Mouse (Mus musculus): ENCODE measurements around the gene Hmcn2. TPM values are rescaled to one million over a fixed set of nuclear protein-coding genes. Genes with fewer than 3 reads are reported as not detected.

Hmcn2 gene
- total and polyA plus RNA-seq, 3 experiments, result 1.0 to 5.7 (median 2.1) TPM

DNA sequence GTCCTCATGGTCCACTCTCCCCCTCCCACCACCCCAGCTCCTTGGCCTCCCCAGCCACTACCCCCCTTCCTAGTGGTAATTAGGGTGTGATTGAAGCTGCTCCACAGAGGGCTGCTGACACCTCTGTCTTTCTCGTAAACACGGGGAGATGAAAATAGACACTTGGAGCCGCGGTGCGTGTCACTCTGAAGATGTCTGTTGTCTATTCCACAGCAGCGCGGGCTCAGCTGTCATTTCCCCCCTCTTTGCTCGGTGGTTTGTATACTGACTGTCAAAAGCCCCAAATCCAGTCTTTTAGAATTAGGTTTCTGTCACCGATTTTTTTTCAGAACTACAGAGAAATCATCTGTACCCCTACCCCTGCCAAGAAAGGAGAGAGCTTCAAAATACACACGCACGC lies 191.3 kb downstream of the Hmcn2 start:
- DNase-seq (ENCODE audit: extremely low read depth), result no peak
- Histone ChIP-seq H3K4me2 (ENCODE audit: insufficient read depth, low read depth, poor library complexity, severe bottlenecking) (no peak overlapping the region), H3K27ac (ENCODE audit: insufficient read depth, low read depth) (no peak overlapping the region), H3K4me3 (replicated peaks in 1 of 3; ENCODE audit: low read depth in 2 of 3, low read length in 2 of 3, poor library complexity in 1 of 3) (no peak overlapping the region), H3K27me3 (replicated peaks) (no peaks in the 10 kb centered on the region), H3K79me2 (replicated peaks; ENCODE audit: control insufficient read depth, extremely low read depth, insufficient read depth, poor library complexity, severe bottlenecking) (no peaks in the 10 kb centered on the region), H3K4me1 (ENCODE audit: control insufficient read depth in 1 of 2, insufficient read depth in 2 of 2) (no peaks in the 10 kb centered on the region), H3K9ac (ENCODE audit: insufficient read depth, low read depth) (no peak overlapping the region), H3K36me3 (replicated peaks in 1 of 2; ENCODE audit: control insufficient read depth in 1 of 2, insufficient read depth in 1 of 2, low read length in 1 of 2) (peaks cover 12 to 85% of the 10 kb centered on the region in 2 experiments), H3K9me3 (replicated peaks; ENCODE audit: low read length) (no peaks in the 10 kb centered on the region)
- TF ChIP-seq CHD2 (IDR thresholded peaks at IDR 0.05; ENCODE audit: low read length), result no peak
- no peak for TF ChIP-seq IRF4 (IDR thresholded peaks at IDR 0.05; ENCODE audit: low read depth, low read length)
- no peak for TF ChIP-seq BHLHE40 (IDR thresholded peaks at IDR 0.05; ENCODE audit: low read depth, low read length)
- no peak for TF ChIP-seq HCFC1 (IDR thresholded peaks at IDR 0.05; ENCODE audit: low read depth, low read length)
- no peak for TF ChIP-seq ETS1 (conservative IDR thresholded peaks at IDR 0.05; ENCODE audit: low read depth, low read length)
- no peak for TF ChIP-seq USF1 (IDR thresholded peaks at IDR 0.05; ENCODE audit: low read depth, low read length)
- no peak for TF ChIP-seq EP300 (IDR thresholded peaks at IDR 0.05; ENCODE audit: low read length)
- TF ChIP-seq TCF12 (IDR thresholded peaks at IDR 0.05; ENCODE audit: low read depth, low read length), result no peak
- in situ Hi-C loops (cut with MboI; ENCODE audit: low pct_ligation_motif_present, low pct_unique_long_range_greater_than_20kb, low sequenced_read_pairs) (no loop called here), dilution Hi-C loops (cut with MboI; ENCODE audit: extremely low pct_ligation_motif_present, extremely low pct_unique_long_range_greater_than_20kb, low sequenced_read_pairs) (no loop called here)

- dilution Hi-C loops (cut with MboI; ENCODE audit: extremely low pct_ligation_motif_present, extremely low pct_unique_long_range_greater_than_20kb, low sequenced_read_pairs) (no loop called here), in situ Hi-C loops (cut with MboI; ENCODE audit: low pct_ligation_motif_present, low pct_unique_long_range_greater_than_20kb, low sequenced_read_pairs) (no loop called here)
- Histone ChIP-seq H3K36me3 (replicated peaks in 1 of 2; ENCODE audit: control insufficient read depth in 1 of 2, insufficient read depth in 1 of 2, low read length in 1 of 2) (peaks cover 13 to 86% of the 10 kb centered on the region in 2 experiments), H3K27ac (ENCODE audit: insufficient read depth, low read depth) (no peak overlapping the region), H3K4me2 (ENCODE audit: insufficient read depth, low read depth, poor library complexity, severe bottlenecking) (no peak overlapping the region), H3K9me3 (replicated peaks; ENCODE audit: low read length) (peaks cover 5% of the 10 kb centered on the region), H3K9ac (ENCODE audit: insufficient read depth, low read depth) (no peak overlapping the region), H3K4me3 (replicated peaks in 1 of 3; ENCODE audit: low read depth in 2 of 3, low read length in 2 of 3, poor library complexity in 1 of 3) (no peak overlapping the region), H3K27me3 (replicated peaks) (no peaks in the 10 kb centered on the region), H3K79me2 (replicated peaks; ENCODE audit: control insufficient read depth, extremely low read depth, insufficient read depth, poor library complexity, severe bottlenecking) (no peaks in the 10 kb centered on the region), H3K4me1 (ENCODE audit: control insufficient read depth in 1 of 2, insufficient read depth in 2 of 2) (no peaks in the 10 kb centered on the region)
- TF ChIP-seq JUN (IDR thresholded peaks at IDR 0.05; ENCODE audit: insufficient read depth, low read depth, low read length) (no peak), EP300 (IDR thresholded peaks at IDR 0.05; ENCODE audit: low read length) (no peak), KAT2A (IDR thresholded peaks at IDR 0.05; ENCODE audit: insufficient replicate concordance, low read length) (no peak), TCF12 (IDR thresholded peaks at IDR 0.05; ENCODE audit: low read depth, low read length) (no peak), MYC (IDR thresholded peaks at IDR 0.05; ENCODE audit: low read depth, low read length) (no peak), CTCF (conservative IDR thresholded peaks at IDR 0.05 in 1 of 2, IDR thresholded peaks at IDR 0.05 in 1 of 2; ENCODE audit: low read depth in 2 of 2, low read length in 2 of 2) (peak in 1 of 2 experiments; percentile 34; a peak in 1 of 4 replicates)
- no peak for DNase-seq (ENCODE audit: extremely low read depth)
Observed at GRCm38 (mm10) chr2:31508851-31509250, 194.6 kb downstream of the Hmcn2 start.

Other genes starting within 250 kb of the Hmcn2 start
- gene Fnbp1, start 172.4 kb upstream of the Hmcn2 start, total RNA-seq (2012; rRNA removed), result 39.2 and 50.5 TPM in 2 replicates
- gene Fnbp1, start 172.4 kb upstream of the Hmcn2 start, total RNA-seq (2014; rRNA removed), result 20.7 and 29.6 TPM in 2 replicates
- 133 and 147 TPM in 2 replicates for gene Fnbp1, start 172.4 kb upstream of the Hmcn2 start, polyA plus RNA-seq (2012; ENCODE audit: insufficient read length, low read depth)
- gene Gpr107, start 162.1 kb upstream of the Hmcn2 start, total RNA-seq (2012; rRNA removed), result 22.7 and 24.6 TPM in 2 replicates
- 24.9 and 27.8 TPM in 2 replicates for gene Gpr107, start 162.1 kb upstream of the Hmcn2 start, total RNA-seq (2014; rRNA removed)
- gene Gpr107, start 162.1 kb upstream of the Hmcn2 start, polyA plus RNA-seq (2012; ENCODE audit: insufficient read length, low read depth), result 19.6 and 25.7 TPM in 2 replicates
- 0.04 TPM in 1 of 2 replicates, not detected in the other for gene Ncs1, start 68.6 kb upstream of the Hmcn2 start, total RNA-seq (2012; rRNA removed)
- gene Ncs1, start 68.6 kb upstream of the Hmcn2 start, total RNA-seq (2014; rRNA removed), result not detected in 2 replicates
- gene Ncs1, start 68.6 kb upstream of the Hmcn2 start, polyA plus RNA-seq (2012; ENCODE audit: insufficient read length, low read depth), result not detected in 2 replicates
- 45.1 and 64.4 TPM in 2 replicates for gene Ass1, start 155.8 kb downstream of the Hmcn2 start, total RNA-seq (2012; rRNA removed)
- 87.8 and 97.4 TPM in 2 replicates for gene Ass1, start 155.8 kb downstream of the Hmcn2 start, total RNA-seq (2014; rRNA removed)
- 204 and 211 TPM in 2 replicates for gene Ass1, start 155.8 kb downstream of the Hmcn2 start, polyA plus RNA-seq (2012; ENCODE audit: insufficient read length, low read depth)